Mouse (Mus musculus) C2C12 (cell line): ENCODE results near the gene Gm20481.

Experiments used
- CEBPB ChIP-seq: IDR thresholded peaks from one replicate; pipeline ENCODE4 v1.6.1; 2011; ENCODE audit warnings: low read depth, mild to moderate bottlenecking, control low read depth, moderate library complexity
- CTCF ChIP-seq: IDR thresholded peaks from one replicate; pipeline ENCODE4 v1.5.1; 2011; ENCODE audit not compliant: control insufficient read depth, insufficient read depth, insufficient read length
- FOSL1 ChIP-seq: IDR thresholded peaks from one replicate; pipeline ENCODE4 v1.8.0; 2011; ENCODE audit warnings: mild to moderate bottlenecking, low read length; ENCODE audit not compliant: poor library complexity, insufficient read depth, severe bottlenecking
- MAX ChIP-seq: IDR thresholded peaks from one replicate; pipeline ENCODE4 v1.6.1; 2011; ENCODE audit warnings: mild to moderate bottlenecking, control low read depth
- MYOD1 ChIP-seq: IDR thresholded peaks from one replicate; pipeline ENCODE4 v1.6.1; 2011; ENCODE audit warnings: low read depth; ENCODE audit not compliant: control insufficient read depth, insufficient read length
- MYOG ChIP-seq: IDR thresholded peaks from one replicate; pipeline ENCODE4 v1.6.1; 2011; ENCODE audit not compliant: control insufficient read depth, insufficient read length; ENCODE audit errors: extremely low read depth

GRCm38 (mm10) chr17:34977000-34977399 is 7.3 kb downstream of the Gm20481 start:
- no peak for TF ChIP-seq CTCF
- no peak for TF ChIP-seq MAX
- TF ChIP-seq MYOD1: no peak
- TF ChIP-seq FOSL1: no peak
- TF ChIP-seq CEBPB: no peak
- TF ChIP-seq MYOG: no peak
